Mouse (Mus musculus) heart, adult 9 months (tissue): ENCODE measurements around the gene Ppm1f.
A peak's percentile ranks its signal among the peaks of the same experiment; 100 is the strongest.
"Not testable (repeated sequence)": the region's sequence is repeated elsewhere in the genome, so short reads cannot be mapped to it uniquely, and the experiment has no call there.

ENCODE experiments used
- DNase-seq, 2 experiments: peaks; one replicate each; pipeline ENCODE4 v3.0.0; 2022; ENCODE audit warnings: low spot score in 2 of 2

The Ppm1f gene

DNA sequence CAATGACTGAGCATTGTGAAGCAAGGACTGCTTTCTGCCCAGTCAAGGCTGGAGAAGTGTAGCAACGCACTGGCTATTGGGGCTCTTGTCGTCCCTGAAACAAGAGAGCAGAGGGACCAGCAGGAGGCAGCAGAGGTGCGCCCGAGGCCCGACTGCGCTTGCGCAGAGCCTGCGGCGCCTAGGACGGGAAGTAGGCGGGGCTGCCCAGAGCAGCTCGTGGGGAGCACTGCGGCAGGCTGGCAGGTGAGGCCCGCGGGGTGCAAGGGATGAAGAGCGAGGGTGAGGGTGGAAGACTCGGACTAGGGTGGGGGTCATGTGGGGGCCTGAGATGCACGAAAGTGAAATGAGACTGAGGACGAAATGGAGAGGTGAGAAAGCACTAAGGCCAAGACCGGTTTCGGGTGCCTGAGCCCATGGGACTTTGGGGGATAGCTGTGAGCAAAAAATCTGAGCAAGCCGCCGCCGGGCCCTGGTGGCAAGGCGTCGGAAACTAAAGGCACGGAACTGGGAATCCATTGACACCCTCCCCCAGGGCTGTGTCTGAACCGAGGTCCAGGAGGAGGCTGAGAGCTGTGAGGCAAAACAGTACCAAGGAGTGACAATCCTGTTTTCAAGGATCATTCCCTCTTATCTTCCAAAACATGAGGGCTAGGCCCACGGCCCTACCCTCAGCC lies at the start of gene Ppm1f:
TSS of gene Ppm1f (plus strand) at position 88 of the 674 bp plus-strand sequence.
- DNase-seq = peak; percentile 92 to 94

DNA sequence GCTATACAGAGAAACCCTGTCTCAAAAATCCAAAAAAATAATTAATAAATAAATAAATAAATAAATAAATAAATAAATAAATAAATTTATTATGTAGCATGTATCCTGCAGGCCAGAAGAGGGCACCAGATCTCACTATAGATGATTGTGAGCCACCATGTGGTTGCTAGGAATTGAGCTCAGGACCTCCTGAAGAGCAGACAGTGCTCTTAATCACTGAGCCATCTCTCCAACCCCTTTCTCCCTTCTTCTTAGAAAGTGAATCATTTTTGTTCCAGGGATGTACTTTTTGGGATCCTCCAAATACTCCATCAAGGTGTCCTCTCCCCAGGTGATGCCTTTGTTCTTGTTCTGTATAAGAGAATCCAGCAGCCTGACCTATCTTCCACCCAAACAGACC lies 47.1 kb upstream of the Ppm1f start:
- no peak for DNase-seq

DNA sequence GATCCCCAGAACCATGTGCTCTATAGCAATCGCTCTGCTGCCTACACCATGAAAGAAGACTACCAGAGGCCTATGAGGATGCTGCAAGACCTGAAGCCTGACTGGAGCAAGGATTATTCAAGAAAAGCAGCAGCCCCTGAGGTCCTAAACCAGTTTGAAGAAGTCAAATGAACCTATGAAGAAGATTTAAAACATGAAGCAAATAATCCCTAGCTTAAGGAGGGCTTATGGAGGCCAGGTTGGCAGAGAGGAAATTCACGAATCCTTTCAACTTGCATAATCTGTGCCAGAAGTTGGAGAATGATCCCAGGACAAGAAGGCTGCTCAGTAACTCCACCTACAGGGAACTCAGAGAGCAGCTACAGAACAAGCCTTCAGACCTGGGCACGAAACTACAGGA lies 43.9 kb upstream of the Ppm1f start:
- DNase-seq = no peak

DNA sequence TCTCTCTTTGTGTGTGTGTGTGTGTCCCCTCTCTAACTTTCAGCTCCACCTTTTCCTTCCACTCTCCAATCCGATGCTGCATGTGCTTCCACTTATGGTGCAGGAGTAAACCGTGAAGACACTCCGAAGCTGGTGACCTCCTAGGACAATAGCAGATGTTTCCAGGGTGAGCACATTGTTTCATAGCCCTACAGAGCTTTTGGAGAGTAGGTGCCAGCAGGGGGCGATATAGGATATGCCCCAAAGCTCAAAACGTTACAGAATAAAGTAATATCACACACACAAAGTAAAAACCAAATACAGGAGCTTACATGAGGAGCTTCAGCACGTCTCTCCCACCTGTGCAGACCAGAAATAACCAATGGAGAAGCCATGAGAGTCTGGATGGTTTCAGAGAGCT lies 41.4 kb upstream of the Ppm1f start:
- DNase-seq = peak; percentile 28 to 39

DNA sequence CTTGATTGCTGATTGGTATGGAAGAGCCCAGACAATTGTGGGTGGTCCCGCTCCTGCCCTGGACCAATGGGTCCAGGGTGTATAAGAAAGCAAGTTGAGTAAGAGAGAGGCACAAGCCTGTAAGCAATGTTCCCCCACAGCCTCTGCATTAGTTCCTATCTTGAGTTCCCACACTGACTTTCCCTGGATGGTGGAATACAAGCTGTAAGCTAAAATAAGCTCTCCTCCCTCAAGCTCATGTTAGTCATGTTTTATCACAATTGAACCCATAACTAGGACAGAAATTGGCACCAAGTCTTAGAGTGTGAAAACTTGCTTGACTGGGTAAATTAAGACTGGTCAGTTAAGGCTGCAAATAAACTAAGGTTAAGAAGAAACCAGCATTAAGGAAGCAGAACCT lies 40.7 kb upstream of the Ppm1f start:
- no peak for DNase-seq

DNA sequence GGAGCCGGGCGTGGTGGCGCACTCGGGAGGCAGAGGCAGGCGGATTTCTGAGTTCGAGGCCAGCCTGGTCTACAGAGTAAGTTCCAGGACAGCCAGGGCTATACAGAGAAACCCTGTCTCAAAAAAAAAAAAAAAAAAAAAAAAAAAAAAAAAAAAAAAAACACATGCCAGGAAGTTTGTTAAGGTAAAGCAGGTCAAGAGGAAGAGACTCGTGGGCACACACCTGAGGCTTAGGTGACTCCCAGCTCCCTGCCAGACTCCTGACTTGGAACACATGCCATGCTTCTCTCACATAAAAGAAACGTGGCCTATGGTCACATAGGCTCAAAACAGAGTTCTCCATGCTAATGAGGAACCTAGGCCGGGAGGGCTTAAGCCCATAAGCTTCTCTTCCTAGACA lies 40.2 kb upstream of the Ppm1f start:
- not testable (repeated sequence) for DNase-seq

DNA sequence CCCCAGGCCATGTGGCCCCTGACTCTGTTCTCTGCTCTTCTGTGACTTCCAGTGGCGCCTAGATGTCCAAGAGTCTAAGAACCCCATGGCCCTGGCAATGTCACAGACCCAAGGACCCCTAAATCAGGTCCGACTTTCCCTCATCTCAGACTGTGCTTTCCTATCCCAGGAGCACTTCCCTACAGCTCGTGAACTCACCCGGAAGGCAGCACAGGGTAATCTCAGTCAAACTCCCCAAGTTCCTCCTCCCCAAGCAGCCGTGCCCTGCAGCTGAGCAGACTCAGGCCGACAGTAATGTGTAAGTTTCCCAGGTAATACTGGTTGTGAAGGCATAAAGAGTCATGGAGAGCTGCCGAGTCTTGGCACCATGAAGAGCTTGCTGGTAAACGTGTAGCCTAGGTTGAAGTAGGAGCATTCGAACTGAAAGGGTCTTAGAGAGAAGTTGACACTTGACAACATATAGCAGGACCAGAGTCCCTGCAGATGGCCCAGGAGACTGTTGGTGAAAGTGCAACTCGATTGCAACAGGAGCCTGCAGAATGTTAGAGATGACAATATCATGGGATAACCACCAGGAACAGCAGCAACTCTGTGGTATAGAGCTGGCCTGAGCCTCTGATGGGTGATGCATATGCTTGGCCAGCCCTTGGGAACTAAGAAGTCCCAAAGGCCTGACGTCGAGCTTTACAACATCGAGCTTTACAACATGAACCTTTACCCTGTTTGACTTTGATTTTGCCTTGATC lies 39.4 kb upstream of the Ppm1f start:
- DNase-seq = no peak

DNA sequence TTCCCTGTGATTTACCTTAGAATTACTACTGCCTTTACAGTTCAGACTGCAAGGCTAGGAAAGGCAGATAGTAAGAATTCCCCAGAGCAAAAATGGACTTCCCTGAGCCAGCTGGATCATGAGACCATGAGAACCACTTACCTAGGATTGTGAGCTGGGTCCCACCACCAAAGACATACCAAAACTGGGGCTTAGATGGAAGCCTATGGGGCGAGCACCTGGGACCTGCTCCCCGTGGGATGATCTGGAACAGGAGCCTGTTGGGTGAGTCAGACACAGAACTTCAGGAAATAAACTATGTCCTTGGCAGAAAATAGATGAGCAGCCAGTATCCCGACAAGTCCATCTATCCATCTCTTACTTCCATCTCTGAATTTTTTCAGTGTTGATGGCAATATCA lies 34.0 kb upstream of the Ppm1f start:
- DNase-seq = no peak

DNA sequence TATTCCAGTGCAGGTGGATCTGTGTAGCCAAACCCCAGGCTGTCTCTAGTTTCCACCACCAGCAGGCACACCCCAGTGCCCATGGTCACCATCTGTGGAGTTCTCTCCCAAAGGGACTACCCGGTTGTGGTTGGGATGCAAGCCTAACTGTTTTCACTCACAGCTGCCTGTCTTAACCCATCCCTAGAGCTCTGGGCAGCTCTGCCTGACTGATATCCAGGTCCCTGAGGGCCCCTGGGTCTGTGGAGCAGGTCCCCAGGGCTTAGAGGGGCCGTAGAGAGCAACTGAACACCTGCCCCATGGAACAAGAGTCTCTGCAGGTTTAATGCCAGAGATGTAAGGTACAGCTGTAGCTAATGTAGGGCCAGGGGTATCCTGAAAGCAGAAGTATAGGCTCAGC lies 32.3 kb upstream of the Ppm1f start, which contains the start of gene Igll1:
TSS of gene Igll1 (minus strand) at position 8 of the 400 bp plus-strand sequence.
- DNase-seq = no peak

DNA sequence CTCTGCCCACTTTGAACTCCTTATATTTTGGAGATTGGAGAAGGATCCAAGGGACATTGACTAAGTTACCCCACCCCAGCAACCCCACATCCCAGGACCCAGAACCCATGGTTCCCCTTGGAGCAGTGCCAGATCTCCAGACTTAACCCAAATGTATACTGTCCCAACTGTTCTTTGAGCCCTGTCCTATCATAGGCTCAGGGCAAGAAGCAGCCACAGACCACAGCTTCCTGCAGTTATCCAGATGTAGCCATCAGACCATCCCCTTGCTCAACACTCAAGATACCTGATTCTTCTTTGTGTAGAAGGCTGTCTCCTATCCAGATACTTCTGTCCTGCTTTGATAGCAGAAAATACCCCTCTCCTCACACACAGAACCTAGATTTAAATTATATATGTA lies 31.1 kb upstream of the Ppm1f start:
- DNase-seq = no peak

DNA sequence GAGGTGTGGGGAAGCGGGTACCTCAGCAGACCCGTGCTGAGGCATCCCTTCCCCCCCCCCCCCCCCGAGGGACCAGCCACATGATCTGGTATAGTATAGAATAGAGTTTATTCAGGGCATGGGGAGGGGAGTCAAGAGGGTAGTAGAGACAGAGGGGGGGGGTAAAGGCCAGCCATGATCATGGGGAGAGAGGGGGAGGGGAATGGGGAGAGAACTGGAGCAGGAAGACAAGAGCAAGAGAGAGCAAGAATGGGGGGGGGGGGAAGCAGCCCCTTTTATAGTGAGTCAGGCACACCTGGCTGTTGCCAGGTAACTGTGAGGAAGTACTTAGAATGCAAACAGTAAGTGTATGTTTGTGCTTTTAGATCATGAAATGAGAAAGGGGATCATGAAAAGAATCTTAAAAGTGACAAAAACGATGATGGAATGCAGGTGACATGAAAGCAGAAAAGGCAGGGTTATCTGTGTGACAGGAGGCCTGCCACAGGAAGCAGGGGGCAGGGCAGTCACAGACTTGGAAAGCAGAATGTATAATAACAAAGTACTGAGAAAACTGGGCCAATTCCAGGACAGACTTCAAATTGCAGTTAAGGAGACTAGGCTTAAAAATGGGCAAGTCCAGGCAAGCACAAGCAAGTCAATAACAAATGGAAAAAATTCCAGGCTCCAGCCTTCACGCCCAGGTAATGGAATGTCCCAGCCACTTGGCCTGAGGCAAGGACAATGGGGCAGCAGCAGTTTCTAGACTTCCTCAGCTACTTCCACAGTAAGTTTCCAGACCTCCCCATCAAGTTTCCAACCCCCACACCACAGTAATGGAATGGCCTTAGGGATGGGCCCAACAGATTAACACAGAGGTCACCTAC lies 30.3 kb upstream of the Ppm1f start:
- peak; percentile 7 to 18 for DNase-seq

DNA sequence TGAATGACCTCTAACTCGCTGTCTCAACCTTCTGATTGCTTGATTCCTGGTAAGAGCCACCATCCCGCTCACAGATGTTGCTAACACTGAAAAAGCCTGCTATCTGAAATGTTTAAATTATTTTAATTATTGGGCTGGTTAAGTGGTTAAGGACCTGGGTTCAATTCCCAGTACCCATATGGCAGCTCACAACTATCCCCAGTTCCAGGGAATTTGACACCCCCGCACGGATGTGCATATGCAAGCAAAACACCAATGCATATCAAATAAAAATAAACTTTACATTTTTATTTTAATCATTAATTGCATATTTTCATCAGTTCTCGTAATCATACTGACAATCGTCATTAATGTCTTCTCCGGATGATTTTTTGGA lies 26.0 kb upstream of the Ppm1f start:
- DNase-seq = no peak

DNA sequence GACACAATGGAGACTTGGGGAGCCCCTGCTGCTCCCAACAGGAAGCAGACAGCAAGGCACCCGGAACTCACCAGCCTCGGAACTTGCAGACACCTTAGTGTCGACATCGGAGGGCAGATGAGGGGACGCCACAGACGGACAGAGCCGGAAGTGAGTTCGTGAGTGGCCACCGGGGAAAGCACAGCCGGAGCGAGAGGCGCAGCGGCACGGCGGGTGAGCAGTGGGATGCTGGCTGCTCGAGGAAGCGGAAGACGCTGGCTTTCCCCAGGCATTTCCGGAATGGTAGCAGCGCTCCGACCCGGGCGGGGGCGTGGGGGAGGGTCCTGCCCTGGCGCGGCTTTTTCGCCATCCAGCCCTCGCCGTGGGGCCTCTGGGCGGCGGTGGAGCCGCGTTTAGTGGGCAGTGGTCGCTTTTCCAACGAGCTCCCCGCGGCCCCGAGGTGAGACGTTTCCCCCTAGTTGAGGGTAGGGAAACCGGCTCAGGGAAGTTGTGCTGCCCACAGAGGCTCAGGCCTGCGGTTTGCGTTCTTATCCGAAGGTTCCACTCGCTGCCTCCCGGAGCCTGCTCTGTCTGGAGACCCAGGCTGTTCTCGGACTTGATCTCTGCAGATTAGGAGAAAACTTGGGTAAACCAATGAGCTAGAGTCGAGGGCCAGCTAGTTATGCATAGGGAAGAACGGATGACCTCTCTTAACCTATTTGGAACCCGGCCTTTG lies 25.5 kb upstream of the Ppm1f start, which contains the start of the genes Top3b and Vpreb1:
TSS of gene Top3b (plus strand) at position 120 of the 715 bp plus-strand sequence.
TSS of gene Vpreb1 (minus strand) at position 227 of the 715 bp plus-strand sequence.
- peak; percentile 88 to 89 for DNase-seq

DNA sequence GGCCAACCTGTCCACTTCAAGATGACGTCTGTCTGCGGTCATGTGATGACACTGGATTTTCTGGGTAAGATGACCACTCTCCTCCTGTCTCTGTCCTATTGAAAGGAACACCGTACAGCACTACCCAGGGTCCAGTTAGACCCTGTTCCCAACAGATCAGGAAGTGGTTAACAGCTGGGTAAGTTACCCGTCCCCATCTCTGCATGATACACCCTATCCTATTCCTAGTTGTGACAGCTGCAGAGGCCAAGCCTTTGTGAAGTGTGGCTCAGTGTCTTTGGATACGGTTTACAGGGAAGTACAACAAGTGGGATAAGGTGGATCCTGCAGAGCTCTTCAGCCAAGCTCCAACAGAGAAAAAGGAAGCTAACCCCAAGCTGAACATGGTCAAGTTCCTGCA lies 17.2 kb upstream of the Ppm1f start:
- no peak for DNase-seq

DNA sequence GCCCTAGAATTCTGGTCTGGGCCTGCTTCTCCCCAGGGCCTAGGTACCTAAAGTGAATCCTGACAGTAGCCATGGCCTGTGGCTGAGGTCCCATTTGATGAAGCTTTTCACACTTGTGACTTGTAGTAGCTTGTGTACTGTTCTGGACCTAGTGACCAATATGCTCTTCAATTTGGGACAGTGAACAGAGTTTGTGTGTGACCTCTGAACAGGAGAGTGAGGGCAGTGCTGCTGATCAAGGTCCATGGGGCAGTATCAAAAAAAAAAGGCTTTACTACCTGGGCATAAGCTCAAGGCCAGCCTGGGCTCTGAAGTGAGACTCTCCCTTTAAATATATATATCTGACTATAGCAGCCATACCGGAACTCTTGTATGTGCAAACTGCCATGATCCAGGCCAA lies 7.9 kb upstream of the Ppm1f start:
- no peak for DNase-seq

DNA sequence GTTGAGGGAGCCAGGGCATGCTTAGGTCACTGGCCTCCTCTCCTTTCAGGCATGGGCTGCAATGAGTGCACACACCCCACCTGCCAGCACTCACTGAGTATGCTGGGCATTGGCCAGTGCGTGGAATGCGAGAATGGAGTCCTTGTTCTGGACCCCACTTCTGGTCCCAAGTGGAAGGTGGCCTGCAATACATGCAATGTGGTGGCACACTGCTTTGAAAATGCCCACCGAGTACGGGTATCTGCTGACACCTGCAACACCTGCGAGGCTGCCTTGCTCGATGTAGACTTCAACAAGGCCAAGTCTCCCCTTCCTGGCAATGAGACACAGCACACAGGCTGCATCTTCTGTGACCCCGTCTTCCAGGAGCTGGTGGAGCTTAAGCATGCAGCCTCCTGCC lies 3.9 kb upstream of the Ppm1f start:
- no peak for DNase-seq

DNA sequence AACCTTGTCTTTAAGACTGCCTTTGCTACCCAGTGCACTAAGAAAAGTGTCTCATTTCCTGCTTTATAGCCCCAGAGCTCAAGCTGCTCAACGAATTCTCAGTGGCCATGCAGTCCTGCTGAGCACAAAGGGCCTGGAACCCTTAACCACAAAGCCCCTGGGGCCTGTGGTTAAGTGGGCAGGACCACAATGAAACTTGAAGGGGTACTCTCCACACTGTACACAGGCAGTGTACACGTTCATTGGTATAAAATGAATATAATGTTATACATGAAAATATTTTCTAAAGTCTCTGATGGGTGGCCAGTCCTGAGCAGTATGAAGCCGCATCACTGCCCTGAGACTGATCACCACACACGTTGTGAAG lies 271 bp upstream of the Ppm1f start:
- no peak for DNase-seq

DNA sequence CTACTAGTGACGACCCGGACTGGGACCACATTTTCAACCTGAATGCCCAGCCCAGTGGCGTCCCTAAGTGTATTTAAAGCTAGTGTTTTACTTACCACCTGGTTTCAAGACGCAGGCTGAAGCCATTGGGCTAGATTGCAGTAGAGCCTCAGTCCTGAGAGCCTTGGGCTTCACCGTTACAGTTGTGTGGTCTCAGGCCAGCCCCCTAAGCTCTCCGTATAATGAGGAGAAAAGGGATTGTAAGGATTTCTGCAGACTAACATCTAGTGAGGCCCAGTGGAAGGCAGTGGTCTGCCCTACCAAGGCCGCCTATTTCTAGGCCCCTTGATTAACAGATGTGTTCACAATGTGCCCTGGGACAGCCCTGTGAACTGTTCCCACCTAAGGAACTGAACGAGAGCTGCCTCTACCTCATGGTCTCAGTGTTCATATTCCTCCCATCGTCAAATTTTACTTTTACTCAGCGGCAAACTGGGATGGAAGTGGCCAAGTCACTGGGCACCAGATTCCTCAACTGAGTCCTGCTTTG lies 851 bp downstream of the Ppm1f start:
- DNase-seq = no peak

DNA sequence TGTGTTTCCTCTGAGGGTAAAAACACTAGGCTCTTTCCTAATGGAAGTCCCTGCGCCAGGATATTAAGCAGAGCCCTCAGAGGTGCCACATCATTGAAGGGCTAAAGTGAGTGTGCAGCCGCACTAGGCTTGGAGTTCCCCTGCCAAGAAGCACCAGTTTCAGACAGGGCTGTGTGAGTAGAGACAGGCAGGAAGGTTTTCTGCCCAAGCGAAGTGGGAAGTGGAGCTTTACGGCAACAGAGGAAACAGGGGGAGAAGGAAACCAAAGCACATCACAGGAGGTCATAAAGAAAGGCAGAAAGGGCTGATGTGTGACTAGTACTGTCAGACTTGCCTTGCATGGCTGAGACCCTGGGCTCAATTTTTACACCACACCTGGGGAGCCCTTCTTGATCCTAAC lies 6.1 kb downstream of the Ppm1f start:
- no peak for DNase-seq

DNA sequence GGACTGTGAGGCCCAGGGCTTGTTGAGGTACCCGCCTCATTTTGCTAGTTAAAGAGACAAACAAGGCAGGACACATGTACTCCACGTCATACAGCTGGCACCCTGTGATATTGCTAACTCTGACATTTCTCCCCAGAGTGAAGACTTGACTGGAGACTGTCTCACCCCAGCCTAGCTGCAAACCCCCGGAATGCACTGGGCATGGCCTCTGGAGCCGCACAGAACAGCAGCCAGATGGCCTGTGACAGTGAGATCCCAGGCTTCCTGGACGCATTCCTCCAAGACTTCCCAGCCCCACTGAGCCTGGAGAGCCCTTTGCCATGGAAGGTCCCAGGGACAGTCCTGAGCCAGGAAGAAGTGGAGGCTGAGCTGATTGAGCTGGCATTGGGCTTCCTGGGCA lies 6.9 kb downstream of the Ppm1f start:
- no peak for DNase-seq

DNA sequence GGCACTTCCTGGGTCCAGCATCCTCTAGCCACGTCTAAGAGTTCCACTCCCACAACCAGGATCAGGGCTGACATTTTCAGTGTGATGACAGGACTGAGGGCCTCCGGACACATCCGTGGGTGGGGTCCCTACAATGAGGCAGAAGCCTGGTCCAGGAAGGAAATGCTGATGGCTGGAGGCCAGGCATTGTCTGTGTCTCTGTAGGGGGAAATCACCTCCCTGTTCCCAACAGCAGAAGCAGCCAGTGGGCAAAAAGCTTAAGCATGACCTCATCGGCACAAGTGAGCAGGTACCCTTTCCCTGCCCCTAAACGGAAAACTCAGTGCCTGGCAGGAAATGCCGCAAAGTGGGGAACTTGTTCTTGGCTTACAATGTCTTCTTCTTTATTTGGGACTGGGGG lies 11.5 kb downstream of the Ppm1f start:
- peak; percentile 89 to 95 for DNase-seq
